In genomic region chr9:66835097-66835480, GRCm38 (mm10) we compare ENCODE assay signal across 8 mouse cellular contexts. TPM values are rescaled to one million over a fixed set of nuclear protein-coding genes. Genes with fewer than 3 reads are reported as not detected.
DNase-seq lines count a peak whose midpoint lies in the region; ATAC-seq and TF ChIP-seq lines count a peak whose summit lies in the region.

No protein-coding gene starts in this region.

- H3K36me3 ChIP-seq in heart, adult 2 months (ENCODE audit: control insufficient read depth, insufficient read depth, low read length), result no peaks in the 10 kb centered on the region
- peaks cover 9% of the 10 kb centered on the region for H3K36me3 ChIP-seq in G1E (replicated peaks)
- no peaks in the 10 kb centered on the region for H3K36me3 ChIP-seq in forebrain, embryonic 15.5 days
- no peaks in the 10 kb centered on the region for H3K36me3 ChIP-seq in liver, embryonic 14.5 days (replicated peaks; ENCODE audit: control insufficient read depth, insufficient read depth, low read depth)
- H3K36me3 ChIP-seq in stomach, embryonic 14.5 days (ENCODE audit: control insufficient read depth, insufficient read depth, low read length), result no peaks in the 10 kb centered on the region

- no peaks in the 10 kb centered on the region for H3K9me3 ChIP-seq in G1E (replicated peaks)
- H3K9me3 ChIP-seq in forebrain, embryonic 15.5 days, result no peaks in the 10 kb centered on the region
- no peaks in the 10 kb centered on the region for H3K9me3 ChIP-seq in liver, embryonic 14.5 days (ENCODE audit: control insufficient read depth, low read length)
- no peaks in the 10 kb centered on the region for H3K9me3 ChIP-seq in stomach, embryonic 14.5 days (ENCODE audit: control insufficient read depth, low read depth, low read length)

- H3K27me3 ChIP-seq in heart, adult 2 months (ENCODE audit: control insufficient read depth, insufficient read depth, low read length), result no peaks in the 10 kb centered on the region
- H3K27me3 ChIP-seq in G1E (ENCODE audit: insufficient read depth, low read length), result peaks cover 6% of the 10 kb centered on the region; the same call in 1 of the 2 replicates
- no peaks in the 10 kb centered on the region for H3K27me3 ChIP-seq in forebrain, embryonic 15.5 days
- no peaks in the 10 kb centered on the region; the same call in 1 of the 2 replicates for H3K27me3 ChIP-seq in liver, embryonic 14.5 days (ENCODE audit: control insufficient read depth, insufficient read depth, low read length)
- no peaks in the 10 kb centered on the region for H3K27me3 ChIP-seq in stomach, embryonic 14.5 days (ENCODE audit: control insufficient read depth, insufficient read depth, low read length)

- peak overlapping the region; percentile 10; the same call in 1 of the 2 replicates for H3K27ac ChIP-seq in heart, adult 2 months
- 0 out of 2 replicates have a peak overlapping the region, but pooled peaks have one; percentile 16 for H3K27ac ChIP-seq in forebrain, embryonic 15.5 days (replicated peaks)
- no peak overlapping the region for H3K27ac ChIP-seq in liver, embryonic 14.5 days
- no peak overlapping the region for H3K27ac ChIP-seq in stomach, embryonic 14.5 days (ENCODE audit: low read length)

- no peak for ATAC-seq in G1E (ENCODE audit: extremely low read depth, insufficient number of reproducible peaks, low FRiP score, poor library complexity, severe bottlenecking)
- peak; percentile 86 for ATAC-seq in forebrain, embryonic 15.5 days (replicated peaks)
- peak; percentile 49 for ATAC-seq in liver, embryonic 14.5 days (ENCODE audit: insufficient read depth)
- peak; percentile 39; the same call in 1 of the 2 replicates for ATAC-seq in stomach, embryonic 14.5 days (ENCODE audit: insufficient number of reproducible peaks, insufficient read depth, low FRiP score, low read depth)

- no peak for TF ChIP-seq POLR2A in heart, adult 2 months (IDR thresholded peaks at IDR 0.05; ENCODE audit: insufficient read depth, low read depth, low read length)

- no peak for TF ChIP-seq CTCF in heart, adult 2 months (IDR thresholded peaks at IDR 0.05)
- TF ChIP-seq CTCF in G1E (IDR thresholded peaks at IDR 0.05; ENCODE audit: low read depth, low read length), result no peak
- TF ChIP-seq CTCF in liver, embryonic 14.5 days (IDR thresholded peaks at IDR 0.05; ENCODE audit: low read depth), result peak; percentile 32; the same call in 1 of the 2 replicates

- DNase-seq in heart, adult 2 months, result no peak
- no peak for DNase-seq in heart, postnatal 10 days
- DNase-seq in G1E (ENCODE audit: low spot score), result peak; percentile 15
- peak in 1 of 3 experiments; percentile 31 for DNase-seq in liver, embryonic 14.5 days (ENCODE audit: low read depth in 3 of 3, low spot score in 3 of 3)
- no peak for DNase-seq in thymus, postnatal 14 days
- DNase-seq in cerebellum, postnatal 25 days, result no peak

- peak overlapping the region; percentile 95 for H3K4me2 ChIP-seq in forebrain, embryonic 15.5 days (replicated peaks)
- H3K4me2 ChIP-seq in liver, embryonic 14.5 days (ENCODE audit: low read depth), result peak overlapping the region; percentile 95
- H3K4me2 ChIP-seq in stomach, embryonic 14.5 days (replicated peaks; ENCODE audit: low read depth, low read length), result peak overlapping the region; percentile 99

- H3K4me1 ChIP-seq in heart, adult 2 months (ENCODE audit: control insufficient read depth, insufficient read depth, low read length), result peaks cover 2% of the 10 kb centered on the region
- H3K4me1 ChIP-seq in G1E (ENCODE audit: insufficient read depth, low read depth, low read length), result peaks cover 18% of the 10 kb centered on the region
- peaks cover 12% of the 10 kb centered on the region for H3K4me1 ChIP-seq in forebrain, embryonic 15.5 days
- H3K4me1 ChIP-seq in liver, embryonic 14.5 days (replicated peaks; ENCODE audit: control insufficient read depth in 2 of 2, insufficient read depth in 2 of 2, low read length in 1 of 2), result peaks cover 4 to 11% of the 10 kb centered on the region in 2 experiments; a peak in 3 of 4 replicates
- H3K4me1 ChIP-seq in stomach, embryonic 14.5 days (ENCODE audit: control insufficient read depth, insufficient read depth, low read length), result 0 out of 2 replicates have a peak, but pooled peaks cover 3% of the 10 kb centered on the region

- no peak for TF ChIP-seq EP300 in heart, adult 2 months (IDR thresholded peaks at IDR 0.05; ENCODE audit: insufficient read depth, low read depth, low read length)
- no peak for TF ChIP-seq EP300 in liver, embryonic 14.5 days (IDR thresholded peaks at IDR 0.05; ENCODE audit: low read depth)

- no peaks in the 10 kb centered on the region for H3K79me2 ChIP-seq in heart, adult 2 months (replicated peaks; ENCODE audit: control insufficient read depth, insufficient read depth, low read length)

- peak overlapping the region; percentile 58 for H3K9ac ChIP-seq in heart, adult 2 months (ENCODE audit: low read depth, low read length)
- H3K9ac ChIP-seq in forebrain, embryonic 15.5 days (replicated peaks), result peak overlapping the region; percentile 46
- peak overlapping the region; percentile 59; the same call in 1 of the 2 replicates for H3K9ac ChIP-seq in liver, embryonic 14.5 days (replicated peaks)
- no peak overlapping the region for H3K9ac ChIP-seq in stomach, embryonic 14.5 days (replicated peaks; ENCODE audit: low read depth, low read length)

- WGBS in heart, adult 2 months, result under 1% methylated on average over 24 of the region's 24 CpGs
- WGBS in forebrain, embryonic 15.5 days, result under 1% methylated on average over 24 of the region's 24 CpGs
- under 1% methylated on average over 24 of the region's 24 CpGs for WGBS in liver, embryonic 14.5 days (ENCODE audit: insufficient replicate concordance)
- WGBS in stomach, embryonic 14.5 days, result under 1% methylated on average over 24 of the region's 24 CpGs

- intact Hi-C loops in heart, adult 2 months (cut with DNase I), result loop anchor here (2.0 kb wide), 2 partner anchors 40 to 84 kb away; partner anchors contain the start of genes Aph1b and Rab8b
- intact Hi-C loops in heart, postnatal 10 days (cut with DNase I), result loop anchor here (2.0 to 5.0 kb wide), 2 partner anchors 82 to 104 kb away; partner anchors contain the start of gene Rab8b

- peak overlapping the region; percentile 86 for H3K4me3 ChIP-seq in heart, adult 2 months
- peak overlapping the region; percentile 71 for H3K4me3 ChIP-seq in G1E (ENCODE audit: low read depth, low read length)
- peak overlapping the region; percentile 66 for H3K4me3 ChIP-seq in forebrain, embryonic 15.5 days
- peak overlapping the region; percentile 56 to 58 for H3K4me3 ChIP-seq in liver, embryonic 14.5 days (ENCODE audit: insufficient read depth in 1 of 2, low read depth in 2 of 2, low read length in 2 of 2)
- H3K4me3 ChIP-seq in stomach, embryonic 14.5 days (ENCODE audit: low read depth, low read length), result peak overlapping the region; percentile 61

RNA-seq across cellular contexts. Expression of gene Aph1c, which starts 0.6 kb away (rescaled TPM):
- 1 to 10 TPM; 1.1 to 1.2 TPM for total RNA-seq in heart, adult 2 months (2021)
- polyA plus RNA-seq in heart, adult 2 months (2012; rRNA removed), result 0.43 and 2.4 TPM in 2 replicates
- 1 to 10 TPM in 1 of 2 experiments, under 1 TPM in 1; 0.93 to 1.1 TPM for total RNA-seq in heart, postnatal 10 days (2021)
- total RNA-seq in G1E (2014; fragmentation: Nextera tagmentation), result not detected in 2 replicates
- 0.12 and 0.16 TPM in 2 replicates for total RNA-seq in G1E (2017)
- polyA plus RNA-seq in G1E (2012), result not detected in 2 replicates
- polyA plus RNA-seq in forebrain, embryonic 15.5 days (2015; fragmentation: Nextera tagmentation; extraction: Ambion mirVana), result 1.7 and 3.0 TPM in 2 replicates
- 0.77 and 0.80 TPM in 2 replicates for polyA plus RNA-seq in liver, embryonic 14.5 days (2012; rRNA removed)
- polyA plus RNA-seq in liver, embryonic 14.5 days (2014; fragmentation: Nextera tagmentation; extraction: Ambion mirVana), result 2.4 and 2.5 TPM in 2 replicates
- polyA plus RNA-seq in stomach, embryonic 14.5 days (2014; fragmentation: Nextera tagmentation; extraction: Ambion mirVana), result 4.0 and 4.3 TPM in 2 replicates

RNA-seq across cellular contexts. Expression of gene Gm10647, which starts 38.2 kb away (rescaled TPM):
- under 1 TPM; 0.14 to 0.16 TPM for total RNA-seq in heart, adult 2 months (2021)
- 0.10 and 0.26 TPM in 2 replicates for polyA plus RNA-seq in heart, adult 2 months (2012; rRNA removed)
- under 1 TPM; 0.17 to 0.32 TPM for total RNA-seq in heart, postnatal 10 days (2021)
- total RNA-seq in G1E (2014; fragmentation: Nextera tagmentation) (not detected in 2 replicates), G1E (2017) (0.22 and 0.23 TPM in 2 replicates)
- polyA plus RNA-seq in G1E (2012), result not detected in 2 replicates
- 0.48 and 0.52 TPM in 2 replicates for polyA plus RNA-seq in forebrain, embryonic 15.5 days (2015; fragmentation: Nextera tagmentation; extraction: Ambion mirVana)
- 0.05 and 0.06 TPM in 2 replicates for polyA plus RNA-seq in liver, embryonic 14.5 days (2012; rRNA removed)
- 0.08 and 0.11 TPM in 2 replicates for polyA plus RNA-seq in liver, embryonic 14.5 days (2014; fragmentation: Nextera tagmentation; extraction: Ambion mirVana)
- polyA plus RNA-seq in stomach, embryonic 14.5 days (2014; fragmentation: Nextera tagmentation; extraction: Ambion mirVana), result 0.93 and 1.3 TPM in 2 replicates

RNA-seq across cellular contexts. Expression of gene Aph1b, which starts 39.8 kb away (rescaled TPM):
- 1 to 10 TPM; 4.3 to 5.2 TPM for total RNA-seq in heart, adult 2 months (2021)
- 2.3 and 5.4 TPM in 2 replicates for polyA plus RNA-seq in heart, adult 2 months (2012; rRNA removed)
- 1 to 10 TPM; 6.5 to 8.1 TPM for total RNA-seq in heart, postnatal 10 days (2021)
- total RNA-seq in G1E (2014; fragmentation: Nextera tagmentation) (0.29 and 0.98 TPM in 2 replicates), G1E (2017) (0.98 and 0.99 TPM in 2 replicates)
- polyA plus RNA-seq in G1E (2012), result 0.01 and 0.04 TPM in 2 replicates
- polyA plus RNA-seq in forebrain, embryonic 15.5 days (2015; fragmentation: Nextera tagmentation; extraction: Ambion mirVana), result 30.0 and 31.8 TPM in 2 replicates
- 0.32 and 0.46 TPM in 2 replicates for polyA plus RNA-seq in liver, embryonic 14.5 days (2012; rRNA removed)
- 1.3 and 1.5 TPM in 2 replicates for polyA plus RNA-seq in liver, embryonic 14.5 days (2014; fragmentation: Nextera tagmentation; extraction: Ambion mirVana)
- 11.7 and 12.0 TPM in 2 replicates for polyA plus RNA-seq in stomach, embryonic 14.5 days (2014; fragmentation: Nextera tagmentation; extraction: Ambion mirVana)

Comparison
In these comparisons a context has a peak if more than half of its experiments do, and no peak if none do; other contexts are left out.
1. H3K27ac ChIP-seq: peak in heart, adult 2 months (single experiment) and forebrain, embryonic 15.5 days (single experiment); none in liver, embryonic 14.5 days (single experiment) and stomach, embryonic 14.5 days (single experiment).
2. Peak in every context shown above with its lines, with median percentiles within 50 percentile points of each other: H3K4me3 ChIP-seq and H3K4me2 ChIP-seq.